Mouse (Mus musculus) C2C12 (cell line): ENCODE data around the gene Mrrf.

Experiments
- CEBPB ChIP-seq: IDR thresholded peaks from one replicate; pipeline ENCODE4 v1.6.1; 2011; ENCODE audit warnings: low read depth, mild to moderate bottlenecking, control low read depth, moderate library complexity
- CTCF ChIP-seq: IDR thresholded peaks from one replicate; pipeline ENCODE4 v1.5.1; 2011; ENCODE audit not compliant: control insufficient read depth, insufficient read depth, insufficient read length
- MAX ChIP-seq: IDR thresholded peaks from one replicate; pipeline ENCODE4 v1.6.1; 2011; ENCODE audit warnings: mild to moderate bottlenecking, control low read depth
- MYOD1 ChIP-seq: IDR thresholded peaks from one replicate; pipeline ENCODE4 v1.6.1; 2011; ENCODE audit warnings: low read depth; ENCODE audit not compliant: control insufficient read depth, insufficient read length
- USF1 ChIP-seq: IDR thresholded peaks from one replicate; pipeline ENCODE4 v1.6.1; 2011; ENCODE audit warnings: low read depth, mild to moderate bottlenecking, control low read depth, moderate library complexity

GRCm38 (mm10) chr2:36238467-36238866 is 102.3 kb downstream of the Mrrf start:
- TF ChIP-seq CEBPB (no peak), CTCF (no peak), MYOD1 (no peak), MAX (no peak), USF1 (no peak)
